Mouse (Mus musculus) heart, adult 2 months (tissue): ENCODE measurements around the gene R3hdm2.

Source experiments
- CTCF ChIP-seq: fragments of 200-600 bp; IDR thresholded peaks from 2 replicates; pipeline ENCODE4 v1.8.1; 2022; ENCODE audit warnings: antibody characterized with exemption, mild to moderate bottlenecking, moderate library complexity
- EP300 ChIP-seq: fragments of 200-500 bp; IDR thresholded peaks from 2 replicates; pipeline ENCODE4 v1.6.1; 2011; ENCODE audit warnings: low read depth, low read length, control low read depth; ENCODE audit not compliant: insufficient read depth
- POLR2A ChIP-seq: fragments of 200-500 bp; IDR thresholded peaks from 2 replicates; pipeline ENCODE4 v1.6.1; 2011; ENCODE audit warnings: mild to moderate bottlenecking, low read depth, low read length, control low read depth; ENCODE audit not compliant: insufficient read depth

DNA sequence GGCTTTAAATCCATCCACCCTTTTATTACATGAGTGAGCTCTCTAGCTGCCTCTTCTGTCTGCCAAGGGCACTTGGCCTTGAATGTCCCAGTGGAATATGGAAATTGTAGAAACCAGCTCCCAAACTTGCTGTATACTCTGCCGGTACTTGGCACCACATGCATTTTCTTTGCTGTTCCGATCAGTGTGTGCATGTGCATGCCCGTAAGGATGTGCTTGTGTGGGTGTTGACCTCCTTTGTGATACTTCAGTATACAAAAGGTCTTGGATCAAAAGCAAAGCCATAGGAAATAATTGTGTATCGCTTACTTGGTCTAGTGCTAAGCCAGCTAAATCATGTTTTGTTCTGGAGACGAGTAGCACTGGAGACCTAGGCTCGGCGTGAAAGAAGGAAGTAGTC lies 108.7 kb downstream of the R3hdm2 start:
- no peak for TF ChIP-seq POLR2A
- no peak for TF ChIP-seq EP300
- TF ChIP-seq CTCF: no peak
